Mouse (Mus musculus) adrenal gland, postnatal 14 days (tissue): ENCODE data around the gene Rab1b. TPM values are rescaled to one million over a fixed set of nuclear protein-coding genes. Genes with fewer than 3 reads are reported as not detected.

Experiments
- DNase-seq: peaks from one replicate; pipeline ENCODE4 v3.0.0; 2021; ENCODE audit warnings: mixed read lengths
- total RNA-seq: library from RNA; stranded (reverse); gene quantifications from 2 replicates; pipeline ENCODE4 v1.2.3, GENCODE M21; 2021

Rab1b gene
- total RNA-seq, 1 experiment from 2014 or later: 166 TPM

DNA sequence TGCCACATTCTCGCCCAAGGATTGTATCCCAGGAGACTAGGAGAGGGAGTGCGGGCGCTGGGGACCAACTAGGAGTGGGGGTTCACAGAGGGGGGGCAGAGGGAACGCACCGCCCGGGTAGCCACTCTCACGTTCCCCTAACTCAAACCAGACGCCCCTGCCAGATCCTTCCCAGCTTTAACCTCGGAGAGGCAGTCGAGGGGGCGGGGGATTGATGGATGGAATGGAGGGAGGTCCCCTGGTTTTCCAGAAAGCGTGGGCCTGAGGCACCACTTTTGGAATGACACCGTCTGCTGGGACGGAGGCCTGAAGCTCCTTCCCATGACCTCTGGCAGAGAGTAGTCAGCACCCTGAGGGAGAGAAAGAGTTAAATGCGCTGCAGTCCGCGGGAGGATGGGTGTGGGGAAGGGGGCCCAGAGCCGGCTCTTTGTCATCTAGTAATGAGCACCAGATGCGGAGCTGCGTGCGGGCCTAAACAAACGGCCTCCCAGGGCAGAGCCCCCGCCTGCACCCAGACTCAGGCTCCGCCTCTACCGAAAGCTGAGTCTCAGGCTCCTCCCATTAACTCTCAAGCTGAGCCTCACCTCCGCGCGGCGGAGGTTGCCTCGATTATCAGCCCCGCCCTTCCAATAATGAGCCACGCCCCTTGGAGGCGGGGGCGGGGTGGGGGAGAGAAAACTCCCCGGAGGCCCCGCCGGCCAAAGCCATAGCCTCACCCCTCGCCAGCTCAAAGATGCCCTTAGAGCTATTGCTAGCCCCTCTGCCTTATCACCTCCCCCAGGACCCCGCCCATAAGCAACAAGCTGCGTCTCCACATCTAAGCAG, 35.1 kb downstream of the Rab1b start:
- DNase-seq: peak; percentile 85

- no peak for DNase-seq
These were observed 35.8 kb downstream of the Rab1b start for GRCm38 (mm10) chr19:5071077-5071476.

GRCm38 (mm10) chr19:5069978-5070377, 36.9 kb downstream of the Rab1b start:
- DNase-seq: no peak

- no peak for DNase-seq
These were observed 37.4 kb downstream of the Rab1b start for GRCm38 (mm10) chr19:5069486-5069885.

- no peak for DNase-seq
These were observed 38.2 kb downstream of the Rab1b start for GRCm38 (mm10) chr19:5068570-5069234.

GRCm38 (mm10) chr19:5067867-5068569, 38.9 kb downstream of the Rab1b start, which contains the start of gene Cd248:
Cd248 (plus strand) TSS chr19:5068078.
- DNase-seq: peak; percentile 78

GRCm38 (mm10) chr19:5067040-5067799, 39.7 kb downstream of the Rab1b start:
- no peak for DNase-seq

- DNase-seq: no peak
These were observed 41.8 kb downstream of the Rab1b start for GRCm38 (mm10) chr19:5065104-5065503.

GRCm38 (mm10) chr19:5062446-5062845, 44.4 kb downstream of the Rab1b start:
- no peak for DNase-seq

- no peak for DNase-seq
These were observed 44.8 kb downstream of the Rab1b start for GRCm38 (mm10) chr19:5062041-5062440.

DNA sequence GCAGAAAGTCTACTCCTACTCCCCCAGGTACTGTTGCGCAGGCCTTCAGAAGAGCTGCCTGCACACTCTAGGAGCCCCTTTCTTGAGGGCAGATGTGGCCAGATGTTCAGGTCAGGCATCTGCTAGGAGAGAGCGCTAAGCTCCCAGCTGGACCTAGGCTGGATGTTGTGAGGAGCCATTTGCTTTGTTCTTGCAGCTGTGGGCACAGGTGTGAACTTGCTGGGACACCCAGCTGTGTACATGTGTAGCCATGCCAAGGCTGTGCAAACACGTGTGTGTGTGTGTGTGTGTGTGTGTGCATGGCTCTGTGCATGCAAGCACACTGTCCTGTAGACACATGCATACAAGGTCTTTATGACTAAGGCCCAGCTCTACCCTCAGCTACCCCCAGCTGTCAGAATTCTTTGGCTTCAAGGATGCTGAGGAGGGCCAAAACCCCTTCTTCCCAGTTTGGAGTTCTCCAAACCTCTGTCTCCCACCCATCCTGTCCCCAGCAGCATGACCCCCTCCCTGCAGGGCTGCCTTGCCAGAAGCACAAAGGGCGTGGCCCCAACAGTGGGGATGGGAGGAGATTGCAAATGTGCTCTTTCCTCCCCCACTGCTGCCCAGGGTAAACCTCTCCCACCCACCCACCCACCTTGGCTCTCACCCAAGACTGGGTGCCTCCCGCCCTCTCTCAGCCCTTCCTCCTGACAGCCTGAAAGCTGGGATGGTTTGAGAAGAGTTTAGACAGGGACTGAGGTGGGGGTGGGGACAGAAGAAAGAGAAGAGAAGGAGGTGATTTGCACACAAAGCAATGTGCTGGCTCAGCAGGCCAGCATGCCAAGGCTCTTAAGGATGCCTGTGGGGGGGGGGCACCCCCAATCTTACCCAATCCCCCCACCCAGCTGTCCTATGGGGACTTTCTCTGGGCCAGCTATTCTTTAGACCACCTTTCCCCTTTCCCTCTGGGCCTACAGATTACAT, 46.2 kb downstream of the Rab1b start:
- no peak for DNase-seq

GRCm38 (mm10) chr19:5058801-5059771, 47.8 kb downstream of the Rab1b start:
- DNase-seq: no peak

DNA sequence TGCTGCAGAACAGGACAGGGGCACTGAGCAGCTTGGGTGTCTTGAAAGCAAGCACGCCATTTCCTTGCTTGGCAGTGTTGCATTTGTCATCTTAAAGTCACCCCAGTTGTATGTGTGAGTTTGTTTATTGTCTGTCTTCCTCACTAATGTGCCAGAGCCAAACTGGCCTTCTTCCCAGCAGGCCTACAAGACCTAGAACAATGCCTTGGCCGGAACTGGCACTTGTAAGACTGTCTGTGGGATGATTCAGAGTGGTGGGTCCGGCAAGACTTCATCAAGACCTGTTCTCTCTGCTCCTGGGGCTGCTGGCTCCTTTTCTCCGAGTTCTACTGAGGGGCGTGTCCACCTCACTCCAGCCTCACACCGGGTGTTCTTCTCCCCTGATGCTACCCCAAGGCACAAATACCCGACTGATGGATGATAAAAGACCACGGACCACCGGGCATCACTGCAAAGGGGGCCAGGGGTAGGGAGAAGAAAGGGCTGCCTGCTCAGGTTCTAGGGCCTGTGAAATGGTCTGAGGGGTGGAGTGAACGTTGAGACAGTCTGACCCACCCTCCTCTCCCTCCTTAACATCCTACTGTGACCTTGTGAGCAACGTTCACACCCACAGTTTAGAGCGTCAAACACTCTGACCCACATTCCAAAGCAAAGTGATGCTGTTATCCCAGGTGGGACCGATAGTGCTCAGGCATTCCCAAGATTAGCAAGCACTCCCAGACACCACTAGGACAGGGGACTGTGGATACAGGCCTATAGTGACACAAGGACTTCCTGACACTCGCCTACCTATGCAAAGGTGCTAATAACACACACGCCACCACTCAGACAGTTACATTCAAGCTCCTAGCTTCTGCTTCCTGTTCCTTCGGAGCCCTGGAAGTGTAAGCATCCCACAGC, 48.7 kb downstream of the Rab1b start:
- DNase-seq: no peak

GRCm38 (mm10) chr19:5056251-5056650, 50.6 kb downstream of the Rab1b start:
- peak; percentile 38 for DNase-seq

- DNase-seq: peak; percentile 83
These were observed 53.0 kb downstream of the Rab1b start for GRCm38 (mm10) chr19:5053909-5054308.

DNA sequence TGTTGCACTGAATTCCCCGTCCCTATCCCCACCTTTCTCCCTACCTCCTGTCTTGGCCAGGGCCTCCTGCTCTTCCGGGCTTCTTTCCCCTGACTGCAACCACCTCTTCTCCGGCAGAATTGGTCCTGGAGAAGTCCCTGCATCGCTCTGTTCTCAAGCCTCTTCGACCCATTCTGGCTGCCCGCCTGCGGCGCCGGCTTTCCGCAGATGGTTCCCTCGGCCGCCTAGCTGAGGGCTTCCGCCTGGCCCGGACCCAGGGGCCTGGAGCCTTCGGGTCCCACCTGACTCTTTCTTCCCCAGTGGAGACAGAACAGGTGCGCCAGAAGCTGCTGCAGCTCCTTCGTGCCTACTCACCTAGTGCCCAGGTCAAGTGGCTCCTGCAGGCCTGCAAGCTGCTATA, 54.0 kb downstream of the Rab1b start:
- DNase-seq: no peak

GRCm38 (mm10) chr19:5052166-5052822, 54.6 kb downstream of the Rab1b start:
- DNase-seq: no peak

DNA sequence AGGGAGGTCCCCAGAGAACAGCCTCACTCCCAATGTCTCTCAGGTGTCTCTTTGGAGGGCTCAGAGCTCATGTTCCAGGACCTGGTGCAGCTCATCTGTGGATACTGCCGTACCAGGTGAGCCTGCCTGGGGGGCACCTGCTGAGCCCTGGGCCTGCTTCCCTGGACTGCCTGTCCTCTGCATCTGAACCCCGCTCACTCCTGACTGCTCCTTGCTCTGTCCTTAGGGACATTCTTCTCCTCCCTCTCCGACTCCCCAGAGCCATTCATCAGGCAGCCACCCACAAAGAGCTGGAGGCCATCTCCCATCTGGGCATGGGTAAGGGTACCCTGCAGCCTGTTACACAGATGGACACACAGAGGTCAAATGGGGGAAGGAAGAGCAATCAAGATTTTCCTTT, 55.4 kb downstream of the Rab1b start:
- no peak for DNase-seq
